Mouse (Mus musculus): ENCODE data around the gene Eif4b. TPM values are rescaled to one million over a fixed set of nuclear protein-coding genes. Genes with fewer than 3 reads are reported as not detected.

Eif4b gene
- polyA plus RNA-seq, 1 experiment from 2014 or later, result 96.1 TPM

DNA sequence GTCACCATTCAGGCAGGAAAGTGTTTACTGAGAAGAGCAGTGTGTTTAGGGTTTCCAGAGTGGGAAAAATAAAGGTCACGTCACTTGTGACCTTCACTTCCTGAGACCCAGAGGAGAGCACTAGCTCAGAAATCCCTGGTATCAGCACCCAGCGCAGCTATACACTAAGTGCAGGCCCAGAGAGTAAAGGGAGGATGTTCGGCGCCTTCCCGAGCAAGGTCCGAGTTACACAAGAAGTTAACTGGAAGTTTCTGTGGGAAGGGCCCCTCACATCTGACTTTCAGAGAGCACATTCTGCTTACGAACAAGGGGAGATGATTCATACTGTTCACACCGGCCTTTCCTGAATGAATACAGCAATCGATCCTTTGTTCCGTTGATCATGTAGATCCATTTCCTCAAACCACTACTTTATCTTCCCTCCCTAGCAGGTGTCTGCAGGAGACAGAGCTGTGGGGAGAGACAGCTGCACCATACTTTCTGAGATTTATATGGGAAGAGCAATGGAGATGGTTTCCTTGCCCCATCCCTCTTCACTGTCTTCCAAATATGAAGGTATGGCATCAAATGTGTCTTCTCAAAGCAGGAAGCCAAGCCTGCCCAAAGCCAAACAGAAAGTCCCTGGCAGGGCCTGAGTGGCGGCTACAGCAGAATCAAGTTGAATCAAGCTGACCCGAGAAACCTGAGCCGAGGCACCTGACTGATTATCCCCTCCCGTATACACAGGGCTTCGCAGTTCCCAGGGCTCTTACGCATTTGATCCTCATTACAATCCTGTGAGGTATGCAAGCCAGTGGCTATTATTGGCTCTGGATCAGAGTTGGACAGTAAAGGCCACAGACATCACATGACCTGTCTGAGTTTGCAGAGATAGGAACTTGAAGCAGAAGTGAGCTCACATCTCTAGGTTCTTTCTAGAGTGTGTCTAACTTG, 39.2 kb upstream of the Eif4b start:
- H3K4me3 ChIP-seq (replicated peaks; ENCODE audit: low read depth, low read length), result no peak overlapping the region
- DNase-seq (ENCODE audit: low spot score), result no peak
- no peak overlapping the region for H3K9ac ChIP-seq (ENCODE audit: low read depth, low read length)
- no peak overlapping the region for H3K4me2 ChIP-seq (ENCODE audit: low read length)
- no peak overlapping the region for H3K27ac ChIP-seq
- no peak for TF ChIP-seq CTCF (IDR thresholded peaks at IDR 0.05; ENCODE audit: low read depth)
- H3K36me3 ChIP-seq (ENCODE audit: insufficient read depth, low read length), result 0 out of 2 replicates have a peak, but pooled peaks cover 3% of the 10 kb centered on the region
- H3K9me3 ChIP-seq (replicated peaks; ENCODE audit: low read length), result no peaks in the 10 kb centered on the region
- 59% methylated on average over 16 of the region's 16 CpGs for WGBS
- ATAC-seq (replicated peaks; ENCODE audit: low FRiP score, low read depth), result no peak; the same call in 1 of the 2 replicates
- no peaks in the 10 kb centered on the region for H3K4me1 ChIP-seq (replicated peaks; ENCODE audit: insufficient read depth, low read length)
- no peaks in the 10 kb centered on the region for H3K27me3 ChIP-seq (ENCODE audit: insufficient read depth, low read length)

DNA sequence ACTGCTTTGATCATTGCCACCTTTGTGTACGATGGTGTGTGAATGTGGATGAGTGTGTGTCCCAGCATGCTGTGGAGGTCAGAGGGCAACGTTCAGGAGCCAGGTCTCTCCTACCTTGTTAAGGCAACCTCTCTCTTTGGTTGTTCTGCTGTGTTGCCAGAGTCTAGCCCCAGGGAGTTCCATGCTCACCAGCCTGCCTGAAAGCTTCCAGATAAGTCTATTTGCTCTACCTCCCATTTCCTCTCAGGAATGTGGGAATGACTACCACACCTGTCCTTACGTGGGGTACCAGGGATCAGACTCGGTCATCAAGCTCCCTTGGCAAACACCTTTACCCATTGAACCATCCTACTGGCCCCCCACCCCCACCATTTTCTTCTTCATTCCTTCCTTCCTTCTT, 33.3 kb upstream of the Eif4b start:
- ATAC-seq (replicated peaks; ENCODE audit: low FRiP score, low read depth), result no peak
- no peak overlapping the region for H3K27ac ChIP-seq
- no peak overlapping the region for H3K9ac ChIP-seq (ENCODE audit: low read depth, low read length)
- DNase-seq (ENCODE audit: low spot score), result no peak
- no peaks in the 10 kb centered on the region for H3K4me1 ChIP-seq (replicated peaks; ENCODE audit: insufficient read depth, low read length)
- 69% methylated on average over 4 of the region's 4 CpGs for WGBS
- no peak overlapping the region for H3K4me3 ChIP-seq (replicated peaks; ENCODE audit: low read depth, low read length)
- TF ChIP-seq CTCF (IDR thresholded peaks at IDR 0.05; ENCODE audit: low read depth), result no peak
- no peaks in the 10 kb centered on the region for H3K27me3 ChIP-seq (ENCODE audit: insufficient read depth, low read length)
- no peaks in the 10 kb centered on the region for H3K9me3 ChIP-seq (replicated peaks; ENCODE audit: low read length)
- H3K36me3 ChIP-seq (ENCODE audit: insufficient read depth, low read length), result no peaks in the 10 kb centered on the region
- no peak overlapping the region for H3K4me2 ChIP-seq (ENCODE audit: low read length)

DNA sequence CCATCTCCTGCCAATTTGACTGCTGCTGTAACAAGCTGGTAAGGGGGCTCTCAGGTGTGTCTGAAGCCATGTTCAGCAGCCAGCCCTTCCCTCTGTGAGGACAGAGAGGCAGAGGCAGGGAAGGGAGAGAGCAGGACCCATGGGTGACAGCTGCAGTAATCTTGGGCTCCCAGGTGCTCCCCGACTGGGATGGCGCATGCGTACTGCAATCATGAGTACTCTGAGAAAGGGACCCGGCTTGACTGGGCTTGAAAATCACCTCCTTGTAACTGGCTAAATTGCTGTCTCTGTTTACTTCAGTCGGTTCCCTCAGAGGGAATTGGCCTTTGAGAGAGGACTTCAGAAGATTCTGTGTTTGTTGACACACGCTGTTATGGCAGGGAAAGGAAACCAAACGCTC, 31.6 kb upstream of the Eif4b start:
- H3K36me3 ChIP-seq (ENCODE audit: insufficient read depth, low read length), result no peaks in the 10 kb centered on the region
- no peak for TF ChIP-seq CTCF (IDR thresholded peaks at IDR 0.05; ENCODE audit: low read depth)
- 23% methylated on average over 7 of the region's 7 CpGs for WGBS
- DNase-seq (ENCODE audit: low spot score) (no peak), ATAC-seq (replicated peaks; ENCODE audit: low FRiP score, low read depth) (no peak)
- no peaks in the 10 kb centered on the region for H3K9me3 ChIP-seq (replicated peaks; ENCODE audit: low read length)
- H3K4me3 ChIP-seq (replicated peaks; ENCODE audit: low read depth, low read length), result no peak overlapping the region
- H3K9ac ChIP-seq (ENCODE audit: low read depth, low read length), result no peak overlapping the region
- H3K4me2 ChIP-seq (ENCODE audit: low read length), result peak overlapping the region; percentile 44
- H3K27ac ChIP-seq, result no peak overlapping the region
- no peaks in the 10 kb centered on the region for H3K27me3 ChIP-seq (ENCODE audit: insufficient read depth, low read length)
- H3K4me1 ChIP-seq (replicated peaks; ENCODE audit: insufficient read depth, low read length), result no peaks in the 10 kb centered on the region

DNA sequence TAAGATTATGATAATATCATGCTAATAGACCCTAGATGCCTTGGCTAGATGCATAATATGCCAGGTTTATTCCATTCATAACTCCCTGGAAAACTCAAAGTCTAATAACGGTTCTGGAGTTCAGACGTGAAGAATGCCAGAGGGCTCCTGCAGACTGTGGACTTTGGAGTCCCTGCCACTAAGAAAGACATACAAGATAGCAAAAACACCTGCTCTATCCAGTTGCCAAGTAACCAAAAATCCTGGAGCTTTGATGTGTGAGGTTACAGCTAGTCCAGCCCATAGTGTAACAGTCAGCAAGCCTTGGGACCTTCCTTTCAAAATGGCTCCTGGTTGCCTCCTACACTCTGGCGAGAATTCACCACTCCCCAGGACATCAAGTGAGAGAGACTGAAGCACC, 28.8 kb upstream of the Eif4b start:
- Histone ChIP-seq H3K4me3 (replicated peaks; ENCODE audit: low read depth, low read length) (no peak overlapping the region), H3K27me3 (ENCODE audit: insufficient read depth, low read length) (no peaks in the 10 kb centered on the region), H3K4me1 (replicated peaks; ENCODE audit: insufficient read depth, low read length) (no peaks in the 10 kb centered on the region), H3K9me3 (replicated peaks; ENCODE audit: low read length) (no peaks in the 10 kb centered on the region), H3K36me3 (ENCODE audit: insufficient read depth, low read length) (no peaks in the 10 kb centered on the region), H3K4me2 (ENCODE audit: low read length) (no peak overlapping the region), H3K27ac (no peak overlapping the region), H3K9ac (ENCODE audit: low read depth, low read length) (no peak overlapping the region)
- no peak for ATAC-seq (replicated peaks; ENCODE audit: low FRiP score, low read depth)
- DNase-seq (ENCODE audit: low spot score), result no peak
- TF ChIP-seq CTCF (IDR thresholded peaks at IDR 0.05; ENCODE audit: low read depth), result no peak
- 80% methylated on average over 3 of the region's 3 CpGs for WGBS

DNA sequence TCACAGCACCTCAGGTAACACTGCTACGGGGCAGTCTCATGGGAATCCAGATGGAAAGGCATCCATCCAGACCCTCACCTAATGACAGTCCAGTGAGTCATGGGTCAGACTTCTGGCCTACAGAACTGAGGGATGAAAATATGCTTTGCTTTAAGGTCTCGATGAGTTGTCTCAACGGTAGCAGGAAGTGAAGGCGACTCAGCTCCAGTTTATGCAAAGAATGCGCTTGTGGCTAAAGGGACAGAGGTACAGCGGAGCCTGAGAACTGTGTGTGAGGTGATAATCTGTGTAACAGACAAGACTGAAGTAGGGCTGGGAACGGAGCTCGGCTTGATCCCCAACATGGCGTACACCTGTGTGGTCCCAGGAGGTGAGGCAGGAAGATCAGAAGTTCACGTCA, 27.9 kb upstream of the Eif4b start:
- ATAC-seq (replicated peaks; ENCODE audit: low FRiP score, low read depth), result no peak
- H3K27ac ChIP-seq, result no peak overlapping the region
- H3K27me3 ChIP-seq (ENCODE audit: insufficient read depth, low read length), result no peaks in the 10 kb centered on the region
- no peaks in the 10 kb centered on the region for H3K4me1 ChIP-seq (replicated peaks; ENCODE audit: insufficient read depth, low read length)
- H3K9me3 ChIP-seq (replicated peaks; ENCODE audit: low read length), result no peaks in the 10 kb centered on the region
- no peak overlapping the region for H3K4me2 ChIP-seq (ENCODE audit: low read length)
- WGBS, result 83% methylated on average over 10 of the region's 10 CpGs
- DNase-seq (ENCODE audit: low spot score), result no peak
- H3K36me3 ChIP-seq (ENCODE audit: insufficient read depth, low read length), result no peaks in the 10 kb centered on the region
- H3K4me3 ChIP-seq (replicated peaks; ENCODE audit: low read depth, low read length), result no peak overlapping the region
- TF ChIP-seq CTCF (IDR thresholded peaks at IDR 0.05; ENCODE audit: low read depth), result no peak
- H3K9ac ChIP-seq (ENCODE audit: low read depth, low read length), result no peak overlapping the region

DNA sequence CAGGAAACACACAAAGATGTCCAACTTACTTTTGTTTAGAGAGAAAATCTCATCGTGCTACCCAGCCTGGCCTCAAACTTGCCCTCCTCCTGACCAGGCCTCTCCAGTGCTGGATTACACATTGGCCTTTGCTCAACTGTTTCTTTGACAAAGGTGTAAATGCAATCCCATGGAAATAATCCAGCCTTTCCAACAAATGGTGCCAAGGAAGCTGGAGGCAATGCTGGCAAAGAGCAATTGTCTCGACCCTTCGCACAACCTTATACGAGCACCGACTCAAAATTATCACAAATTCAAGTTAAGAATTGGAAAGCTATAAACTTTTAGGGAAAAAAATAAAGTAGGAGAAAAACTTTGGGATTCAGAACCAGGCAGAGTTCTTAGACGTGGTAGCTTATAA, 25.6 kb upstream of the Eif4b start:
- Histone ChIP-seq H3K36me3 (ENCODE audit: insufficient read depth, low read length) (no peaks in the 10 kb centered on the region), H3K9ac (ENCODE audit: low read depth, low read length) (no peak overlapping the region), H3K4me1 (replicated peaks; ENCODE audit: insufficient read depth, low read length) (no peaks in the 10 kb centered on the region), H3K27me3 (ENCODE audit: insufficient read depth, low read length) (no peaks in the 10 kb centered on the region), H3K4me3 (replicated peaks; ENCODE audit: low read depth, low read length) (no peak overlapping the region), H3K9me3 (replicated peaks; ENCODE audit: low read length) (no peaks in the 10 kb centered on the region), H3K27ac (no peak overlapping the region), H3K4me2 (ENCODE audit: low read length) (no peak overlapping the region)
- WGBS, result 86% methylated on average over 6 of the region's 6 CpGs
- TF ChIP-seq CTCF (IDR thresholded peaks at IDR 0.05; ENCODE audit: low read depth), result no peak
- ATAC-seq (replicated peaks; ENCODE audit: low FRiP score, low read depth) (no peak), DNase-seq (ENCODE audit: low spot score) (no peak)
